ENCODE assay signal across 31 mouse cellular contexts in genomic region chr9:7841221-7841620, GRCm38 (mm10). TPM values are rescaled to one million over a fixed set of nuclear protein-coding genes. Genes with fewer than 3 reads are reported as not detected.
DNase-seq lines count a peak whose midpoint lies in the region; ATAC-seq and TF ChIP-seq lines count a peak whose summit lies in the region.
"Had no signal": no experiment of that assay in that cellular context is flagged by ENCODE, and none has a peak within 500 bp of the region (broad histone marks: within the 10 kb centered on the region; RNA-seq: fewer than 3 reads in every experiment).

No protein-coding gene starts in this region.

- H3K4me2 ChIP-seq in forebrain, embryonic 16.5 days (ENCODE audit: low read length): no peak overlapping the region
- no peak overlapping the region for H3K4me2 ChIP-seq in liver, embryonic 12.5 days
- H3K4me2 ChIP-seq: embryonic facial prominence, embryonic 15.5 days; forebrain, embryonic 12.5 days; heart, embryonic 15.5 days; hindbrain, embryonic 12.5 days; limb, embryonic 15.5 days; lung, embryonic 14.5 days; midbrain, embryonic 12.5 days; neural tube, embryonic 12.5 days; stomach, embryonic 15.5 days had no signal

- no peaks in the 10 kb centered on the region for H3K4me1 ChIP-seq in thymus, adult 2 months (replicated peaks; ENCODE audit: control insufficient read depth, insufficient read depth, low read length)
- no peaks in the 10 kb centered on the region for H3K4me1 ChIP-seq in forebrain, embryonic 16.5 days (replicated peaks; ENCODE audit: control insufficient read depth, insufficient read depth, low read length)
- peaks cover 7% of the 10 kb centered on the region for H3K4me1 ChIP-seq in liver, embryonic 12.5 days
- H3K4me1 ChIP-seq: embryonic facial prominence, embryonic 15.5 days; neural tube, embryonic 12.5 days; stomach, embryonic 15.5 days had no signal

- no peak overlapping the region for H3K9ac ChIP-seq in forebrain, embryonic 16.5 days (replicated peaks; ENCODE audit: low read depth, low read length)
- no peak overlapping the region for H3K9ac ChIP-seq in liver, embryonic 12.5 days
- H3K9ac ChIP-seq: embryonic facial prominence, embryonic 15.5 days; forebrain, embryonic 12.5 days; heart, embryonic 15.5 days; hindbrain, embryonic 12.5 days; limb, embryonic 15.5 days; liver, embryonic 14.5 days; lung, embryonic 14.5 days; midbrain, embryonic 12.5 days; neural tube, embryonic 12.5 days; stomach, embryonic 15.5 days had no signal

- ATAC-seq in forebrain, embryonic 16.5 days: no peak
- no peak for ATAC-seq in liver, embryonic 12.5 days
- ATAC-seq: hindbrain, postnatal 0 days; intestine, embryonic 16.5 days had no signal

- peak; percentile 65 for DNase-seq in ovary, adult 18-20 months (ENCODE audit: low spot score)
- DNase-seq in ovary, postnatal 10 days (ENCODE audit: low spot score): no peak
- DNase-seq in adrenal gland, adult (ENCODE audit: inconsistent age in 2 of 2, low spot score in 1 of 2): peak; percentile 75 to 93
- DNase-seq in adrenal gland, postnatal 25 days: peak; percentile 31
- DNase-seq in thymus, adult 2 months: no peak
- DNase-seq: cerebellum, adult 18-20 months; cerebellum, postnatal 14 days; gastrocnemius, postnatal 10 days; heart, postnatal 36 days; kidney, adult 8-10 months; kidney, postnatal 10 days; lung, embryonic 14.5 days; lung, postnatal 14 days; right cerebral cortex, postnatal 25 days; thymus, postnatal 4 days had no signal

- H3K27me3 ChIP-seq in thymus, adult 2 months (ENCODE audit: control insufficient read depth, insufficient read depth, low read length): no peaks in the 10 kb centered on the region
- H3K27me3 ChIP-seq in forebrain, embryonic 16.5 days (replicated peaks; ENCODE audit: control insufficient read depth, insufficient read depth, low read length): no peaks in the 10 kb centered on the region
- H3K27me3 ChIP-seq in liver, embryonic 12.5 days (replicated peaks): no peaks in the 10 kb centered on the region
- H3K27me3 ChIP-seq: embryonic facial prominence, embryonic 15.5 days; forebrain, embryonic 12.5 days; heart, embryonic 15.5 days; hindbrain, embryonic 12.5 days; limb, embryonic 15.5 days; midbrain, embryonic 12.5 days; neural tube, embryonic 12.5 days; stomach, embryonic 15.5 days had no signal

- no peak overlapping the region for H3K27ac ChIP-seq in thymus, adult 2 months (ENCODE audit: control insufficient read depth, insufficient read depth, low read length)
- no peak overlapping the region for H3K27ac ChIP-seq in forebrain, embryonic 16.5 days (ENCODE audit: low read length)
- no peak overlapping the region for H3K27ac ChIP-seq in liver, embryonic 12.5 days
- H3K27ac ChIP-seq: embryonic facial prominence, embryonic 10.5 days; embryonic facial prominence, embryonic 15.5 days; forebrain, embryonic 12.5 days; heart, embryonic 15.5 days; hindbrain, embryonic 12.5 days; hindbrain, postnatal 0 days; limb, embryonic 10.5 days; limb, embryonic 15.5 days; liver, embryonic 14.5 days; midbrain, embryonic 12.5 days; neural tube, embryonic 12.5 days; stomach, embryonic 15.5 days had no signal

- H3K4me3 ChIP-seq in thymus, adult 2 months (ENCODE audit: control insufficient read depth, insufficient read depth, low read length): no peak overlapping the region
- no peak overlapping the region for H3K4me3 ChIP-seq in forebrain, embryonic 16.5 days (replicated peaks; ENCODE audit: low read length)
- no peak overlapping the region for H3K4me3 ChIP-seq in liver, embryonic 12.5 days
- H3K4me3 ChIP-seq: embryonic facial prominence, embryonic 10.5 days; embryonic facial prominence, embryonic 15.5 days; forebrain, embryonic 12.5 days; heart, embryonic 15.5 days; hindbrain, embryonic 12.5 days; limb, embryonic 10.5 days; limb, embryonic 15.5 days; midbrain, embryonic 12.5 days; myocyte; neural tube, embryonic 12.5 days; stomach, embryonic 15.5 days had no signal

- H3K36me3 ChIP-seq in thymus, adult 2 months (ENCODE audit: control insufficient read depth, insufficient read depth, low read length): no peaks in the 10 kb centered on the region
- H3K36me3 ChIP-seq in forebrain, embryonic 16.5 days (ENCODE audit: control insufficient read depth, insufficient read depth): no peaks in the 10 kb centered on the region
- no peaks in the 10 kb centered on the region for H3K36me3 ChIP-seq in liver, embryonic 12.5 days
- H3K36me3 ChIP-seq: embryonic facial prominence, embryonic 10.5 days; embryonic facial prominence, embryonic 15.5 days; forebrain, embryonic 12.5 days; heart, embryonic 15.5 days; hindbrain, embryonic 12.5 days; limb, embryonic 10.5 days; limb, embryonic 15.5 days; midbrain, embryonic 12.5 days; neural tube, embryonic 12.5 days; stomach, embryonic 15.5 days had no signal

- no peak for TF ChIP-seq CTCF in thymus, adult 2 months (IDR thresholded peaks at IDR 0.05; ENCODE audit: borderline replicate concordance, control insufficient read depth, extremely low read depth, insufficient read depth, low read length, poor library complexity)

- 97% methylated on average over 6 of the region's 6 CpGs for WGBS in thymus, adult 2 months
- WGBS in forebrain, embryonic 16.5 days: 79% methylated on average over 6 of the region's 6 CpGs
- WGBS in liver, embryonic 12.5 days (ENCODE audit: insufficient replicate concordance): 69% methylated on average over 6 of the region's 6 CpGs

- TF ChIP-seq POLR2A in thymus, adult 2 months (IDR thresholded peaks at IDR 0.05; ENCODE audit: control insufficient read depth, extremely low read depth, insufficient read depth, low read length, poor library complexity): no peak

- no peaks in the 10 kb centered on the region for H3K9me3 ChIP-seq in forebrain, embryonic 16.5 days (ENCODE audit: control insufficient read depth, low read length)
- H3K9me3 ChIP-seq in liver, embryonic 12.5 days (replicated peaks): no peaks in the 10 kb centered on the region
- H3K9me3 ChIP-seq: embryonic facial prominence, embryonic 10.5 days; embryonic facial prominence, embryonic 15.5 days; forebrain, embryonic 12.5 days; heart, embryonic 15.5 days; hindbrain, embryonic 12.5 days; limb, embryonic 10.5 days; limb, embryonic 15.5 days; midbrain, embryonic 12.5 days; neural tube, embryonic 12.5 days; stomach, embryonic 15.5 days had no signal

RNA-seq across cellular contexts. Expression of gene Birc2, which starts 4.4 kb away (rescaled TPM):
- 59.7 and 72.9 TPM in 2 replicates for total RNA-seq in adrenal gland, postnatal 25 days (2021)
- 43.5 and 43.6 TPM in 2 replicates for polyA plus RNA-seq in thymus, adult 2 months (2012; rRNA removed)
- polyA plus RNA-seq in forebrain, embryonic 16.5 days (2015; fragmentation: Nextera tagmentation; extraction: Ambion mirVana): 56.8 and 57.8 TPM in 2 replicates
- polyA plus RNA-seq in liver, embryonic 12.5 days (2016; fragmentation: Nextera tagmentation; extraction: Ambion mirVana): 15.0 and 15.6 TPM in 2 replicates

RNA-seq across cellular contexts. Expression of gene Birc3, which starts 31.8 kb away (rescaled TPM):
- total RNA-seq in adrenal gland, postnatal 25 days (2021): 36.9 and 44.4 TPM in 2 replicates
- polyA plus RNA-seq in thymus, adult 2 months (2012; rRNA removed): 30.7 and 33.5 TPM in 2 replicates
- polyA plus RNA-seq in forebrain, embryonic 16.5 days (2015; fragmentation: Nextera tagmentation; extraction: Ambion mirVana): 1.9 and 2.0 TPM in 2 replicates
- 6.7 and 6.9 TPM in 2 replicates for polyA plus RNA-seq in liver, embryonic 12.5 days (2016; fragmentation: Nextera tagmentation; extraction: Ambion mirVana)

Comparison
In these comparisons a context has a peak if more than half of its experiments do, and no peak if none do; other contexts are left out.
1. DNase-seq: peak in ovary, adult 18-20 months (single experiment), adrenal gland, adult (2 of 2) and adrenal gland, postnatal 25 days (single experiment); none in ovary, postnatal 10 days (single experiment) and thymus, adult 2 months (single experiment).